Mouse (Mus musculus): ENCODE results near the gene St5.

DNA sequence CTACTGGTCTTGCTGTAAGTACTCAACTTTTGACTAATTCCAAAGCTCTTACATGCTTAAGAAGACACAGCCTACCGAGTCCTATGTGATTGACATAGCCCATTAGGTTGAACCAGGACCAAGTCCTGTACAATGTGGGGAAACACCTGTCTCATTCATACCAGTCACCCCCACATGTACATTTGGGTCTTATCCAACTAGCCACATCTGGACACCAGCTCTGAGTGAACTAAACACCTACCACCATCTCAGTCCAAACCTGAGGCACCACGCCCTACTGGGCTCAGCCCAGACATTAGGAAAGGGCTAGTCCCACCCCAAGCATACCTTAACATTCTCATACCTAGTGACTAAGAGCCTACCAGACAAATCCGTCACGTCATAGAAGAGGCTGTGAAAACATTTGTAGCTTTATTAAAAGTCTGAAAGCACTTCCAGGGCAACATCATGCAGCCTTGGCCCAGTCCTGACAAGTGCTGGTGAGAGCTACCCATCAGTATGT lies 135.0 kb downstream of the St5 start:
- no peak for TF ChIP-seq CEBPB (IDR thresholded peaks at IDR 0.05; ENCODE audit: low read depth)
- no peak for TF ChIP-seq CTCF (IDR thresholded peaks at IDR 0.05; ENCODE audit: control insufficient read depth, insufficient read depth, insufficient read length)
- no peak for TF ChIP-seq MYOD1 (IDR thresholded peaks at IDR 0.05; ENCODE audit: control insufficient read depth, insufficient read length, low read depth)
- no peak for TF ChIP-seq MAX (IDR thresholded peaks at IDR 0.05)
- no peak for TF ChIP-seq USF1 (IDR thresholded peaks at IDR 0.05; ENCODE audit: low read depth)
- no peak for TF ChIP-seq MYOG (IDR thresholded peaks at IDR 0.05; ENCODE audit: control insufficient read depth, extremely low read depth, insufficient read length)
- no peak for TF ChIP-seq FOSL1 (IDR thresholded peaks at IDR 0.05; ENCODE audit: insufficient read depth, low read length, poor library complexity, severe bottlenecking)
